Mouse (Mus musculus) liver, postnatal 0 days (tissue): ENCODE measurements around the gene Dao.

Experiments used
- CTCF ChIP-seq: sonication (generic); IDR thresholded peaks from 2 replicates; pipeline ENCODE4 v1.5.1; 2016; ENCODE audit warnings: antibody characterized with exemption, low read depth
- EP300 ChIP-seq: IDR thresholded peaks from 2 replicates; pipeline ENCODE4 v1.6.1; 2016; ENCODE audit warnings: antibody characterized with exemption, low read depth, mild to moderate bottlenecking

DNA sequence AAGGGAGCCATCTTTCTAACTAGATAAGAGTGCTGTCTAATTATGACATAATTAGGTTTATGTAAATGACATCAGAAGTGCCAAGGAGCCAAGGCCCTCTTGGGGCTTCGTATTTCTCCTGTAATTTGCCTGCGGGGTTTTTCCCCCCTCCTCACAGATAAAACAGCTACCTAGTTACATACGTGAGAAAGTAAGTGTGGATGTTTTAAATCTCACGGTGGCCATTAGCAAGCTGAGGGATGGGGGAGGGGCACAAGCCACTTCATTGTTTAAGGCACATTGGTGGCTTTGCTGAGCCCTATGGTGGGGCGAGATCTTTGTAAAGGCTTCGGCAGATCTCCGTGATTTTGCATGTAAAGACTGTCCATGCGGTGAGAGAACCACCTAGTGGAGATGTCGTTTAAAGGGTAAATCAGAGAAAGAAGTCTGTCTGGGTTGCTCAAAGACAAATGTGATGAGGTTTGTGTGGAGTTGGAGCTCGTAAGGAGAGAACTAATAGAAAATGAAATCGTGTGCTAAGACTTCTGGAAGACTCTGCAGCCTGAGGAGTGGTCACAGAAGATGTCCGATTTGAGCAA is 45.3 kb downstream of the Dao start:
- TF ChIP-seq CTCF (0 out of 2 replicates have a peak, but pooled peaks have one; percentile 4), EP300 (no peak)
